Mouse (Mus musculus): Measurements from ENCODE around the gene Zmpste24. TPM values are rescaled to one million over a fixed set of nuclear protein-coding genes. Genes with fewer than 3 reads are reported as not detected.

Zmpste24 gene
- total RNA-seq, 2 experiments from 2014 or later: 49.0 to 52.3 TPM

Other genes starting within 250 kb of the Zmpste24 start
- gene Rims3, start 243.4 kb downstream of the Zmpste24 start, total RNA-seq (2021): 1 to 10 TPM; 5.5 to 6.2 TPM
- gene Exo5, start 173.2 kb downstream of the Zmpste24 start, total RNA-seq (2021): 10 to 100 TPM; 10.0 to 11.1 TPM
- 1 to 10 TPM; 1.8 to 2.9 TPM for gene Zfp69, start 146.5 kb downstream of the Zmpste24 start, total RNA-seq (2021)
- 10 to 100 TPM; 30.8 to 32.1 TPM for gene Smap2, start 81.0 kb downstream of the Zmpste24 start, total RNA-seq (2021)
- under 1 TPM; 0.43 to 0.72 TPM for gene Col9a2, start 58.9 kb downstream of the Zmpste24 start, total RNA-seq (2021)
- gene Tmco2, start 11.0 kb upstream of the Zmpste24 start, total RNA-seq (2021): not detected
- 10 to 100 TPM; 13.9 to 16.9 TPM for gene Rlf, start 116.8 kb upstream of the Zmpste24 start, total RNA-seq (2021)
- gene Gm12888, start 226.7 kb upstream of the Zmpste24 start, total RNA-seq (2021): not detected